Comparison of ENCODE assay signal across 8 mouse cellular contexts in genomic region chr16:4474882-4475803, GRCm38 (mm10). TPM values are rescaled to one million over a fixed set of nuclear protein-coding genes. Genes with fewer than 3 reads are reported as not detected.
A peak's percentile ranks its signal among the peaks of the same experiment; 100 is the strongest.
DNase-seq lines count a peak whose midpoint lies in the region; ATAC-seq and TF ChIP-seq lines count a peak whose summit lies in the region.

No protein-coding gene starts in this region.

- DNase-seq in adrenal gland, adult (ENCODE audit: inconsistent age in 2 of 2, low spot score in 1 of 2), result peak; percentile 96 to 99
- DNase-seq in embryo, embryonic 10 days (ENCODE audit: low spot score), result peak; percentile 98
- DNase-seq in gastrocnemius, adult 8-10 months (ENCODE audit: low spot score in 2 of 2), result peak; percentile 94 to 98
- DNase-seq in hindbrain, postnatal 0 days (ENCODE audit: low spot score), result peak; percentile 95
- peak; percentile 93 to 97 for DNase-seq in left cerebral cortex, adult 18-20 months (ENCODE audit: low spot score in 2 of 2)
- DNase-seq in lung, postnatal 4 days, result peak; percentile 97 to 98
- DNase-seq in retina, postnatal 1 day, result peak; percentile 95
- DNase-seq in thymus, postnatal 4 days, result peak; percentile 97

- peak overlapping the region; percentile 46; the same call in 1 of the 2 replicates for H3K27ac ChIP-seq in hindbrain, postnatal 0 days

- ATAC-seq in hindbrain, postnatal 0 days, result peak; percentile 97

- no peaks in the 10 kb centered on the region for H3K36me3 ChIP-seq in hindbrain, postnatal 0 days (ENCODE audit: insufficient read depth, low read length)

- H3K4me1 ChIP-seq in hindbrain, postnatal 0 days (ENCODE audit: insufficient read depth, low read length), result 0 out of 2 replicates have a peak, but pooled peaks cover 4% of the 10 kb centered on the region

- WGBS in hindbrain, postnatal 0 days, result 16% methylated on average over 42 of the region's 42 CpGs

- H3K9me3 ChIP-seq in hindbrain, postnatal 0 days (ENCODE audit: low read length), result no peaks in the 10 kb centered on the region

- H3K4me2 ChIP-seq in hindbrain, postnatal 0 days (ENCODE audit: low read depth, low read length), result peak overlapping the region; percentile 84

- H3K27me3 ChIP-seq in hindbrain, postnatal 0 days (ENCODE audit: insufficient read depth, low read length), result no peaks in the 10 kb centered on the region

- peak; percentile 100 for TF ChIP-seq CTCF in hindbrain, postnatal 0 days (IDR thresholded peaks at IDR 0.05; ENCODE audit: low read depth)

- H3K4me3 ChIP-seq in hindbrain, postnatal 0 days (ENCODE audit: low read length), result peak overlapping the region; percentile 52

- peak overlapping the region; percentile 67 for H3K9ac ChIP-seq in hindbrain, postnatal 0 days (replicated peaks; ENCODE audit: low read length)

RNA-seq across cellular contexts. Expression of gene Adcy9, which starts 54.8 kb away (rescaled TPM):
- total RNA-seq in gastrocnemius, adult 8-10 months (2022), result 10 to 100 TPM; 39.3 to 50.8 (median 41.4) TPM
- 27.7 and 31.6 TPM in 2 replicates for total RNA-seq in hindbrain, postnatal 0 days (2014; rRNA removed)
- 4.0 and 4.3 TPM in 2 replicates for polyA plus RNA-seq in hindbrain, postnatal 0 days (2015; fragmentation: Nextera tagmentation; extraction: Ambion mirVana)
- total RNA-seq in left cerebral cortex, adult 18-20 months (2021), result 10 to 100 TPM; 67.3 to 74.0 TPM

Comparison
In these comparisons a context has a peak if more than half of its experiments do, and no peak if none do; other contexts are left out.
1. Peak in every context shown above with its lines: DNase-seq, ATAC-seq, H3K4me3 ChIP-seq and H3K27ac ChIP-seq.